Mouse (Mus musculus) hindbrain, postnatal 0 days (tissue): ENCODE data around the gene Atoh8. TPM values are rescaled to one million over a fixed set of nuclear protein-coding genes. Genes with fewer than 3 reads are reported as not detected.

ENCODE experiments used
- ATAC-seq: fragments of 200-750 bp; cut with Nextera tagmentation; 2 replicates; pipeline ENCODE4 v1.8.0; 2017; ENCODE audit warnings: mild to moderate bottlenecking, moderate TSS enrichment, moderate library complexity
- DNase-seq: peaks from one replicate; pipeline ENCODE4 v3.0.0-alpha.2; 2015; ENCODE audit warnings: low spot score
- H3K27ac ChIP-seq: fragments of 300-500 bp; sonication (generic); 2 replicates; pipeline ENCODE4 v1.5.1; 2014; ENCODE audit warnings: mild to moderate bottlenecking
- H3K27me3 ChIP-seq: fragments of 300-500 bp; sonication (generic); 2 replicates; pipeline ENCODE4 v1.6.1; 2014; ENCODE audit warnings: low read length, mixed read lengths; ENCODE audit not compliant: insufficient read depth
- H3K36me3 ChIP-seq: fragments of 300-500 bp; sonication (generic); 2 replicates; pipeline ENCODE4 v1.6.1; 2014; ENCODE audit warnings: low read length, mixed read lengths; ENCODE audit not compliant: insufficient read depth
- H3K4me1 ChIP-seq: fragments of 300-500 bp; sonication (generic); 2 replicates; pipeline ENCODE4 v1.6.1; 2014; ENCODE audit warnings: antibody characterized with exemption, low read length, mixed read lengths; ENCODE audit not compliant: insufficient read depth
- H3K4me2 ChIP-seq: fragments of 300-500 bp; sonication (generic); 2 replicates; pipeline ENCODE4 v1.6.1; 2014; ENCODE audit warnings: low read depth, mild to moderate bottlenecking, low read length, moderate library complexity, mixed read lengths
- H3K4me3 ChIP-seq: fragments of 300-500 bp; sonication (generic); 2 replicates; pipeline ENCODE4 v1.5.1; 2014; ENCODE audit warnings: low read length
- H3K9ac ChIP-seq: fragments of 300-500 bp; sonication (generic); replicated peaks from 2 replicates; pipeline ENCODE4 v1.6.1; 2014; ENCODE audit warnings: mild to moderate bottlenecking, low read length, moderate library complexity, mixed read lengths
- H3K9me3 ChIP-seq: fragments of 300-500 bp; sonication (generic); 2 replicates; pipeline ENCODE4 v1.6.1; 2016; ENCODE audit warnings: low read length, mixed read lengths
- CTCF ChIP-seq: IDR thresholded peaks from 2 replicates; pipeline ENCODE4 v1.5.1; 2016; ENCODE audit warnings: antibody characterized with exemption, control low read depth, low read depth
- WGBS: fragments of 180-500 bp; shearing (Covaris S2); extraction: QIAGEN DNeasy Blood & Tissue Kit; methylation state at CpG from one replicate; pipeline ENCODE4 v1.1.7; 2014; 5-methylcytosine and 5-hydroxymethylcytosine counted together
- polyA plus RNA-seq: library from polyadenylated mRNA; unstranded; fragments of >200 nt; fragmentation: Nextera tagmentation; extraction: Ambion mirVana; gene quantifications from 2 replicates; pipeline ENCODE4 v1.2.1, GENCODE M21; 2015
- total RNA-seq: library from RNA; depleted of rRNA; stranded (reverse); fragments of >200 nt; gene quantifications from 2 replicates; pipeline ENCODE4 v1.2.3, GENCODE M21; 2014

The Atoh8 gene
- total and polyA plus RNA-seq, 2 experiments from 2014 or later: 5.2 to 8.1 TPM

GRCm38 (mm10) chr6:72241133-72241842 lies 5.9 kb upstream of the Atoh8 start:
- Histone ChIP-seq H3K27ac (no peak overlapping the region), H3K9me3 (no peaks in the 10 kb centered on the region), H3K4me1 (0 out of 2 replicates have a peak, but pooled peaks cover 5% of the 10 kb centered on the region), H3K36me3 (no peaks in the 10 kb centered on the region), H3K27me3 (0 out of 2 replicates have a peak, but pooled peaks cover 15% of the 10 kb centered on the region), H3K4me2 (no peak overlapping the region), H3K4me3 (no peak overlapping the region), H3K9ac (no peak overlapping the region)
- ATAC-seq (no peak), DNase-seq (no peak)
- TF ChIP-seq CTCF: no peak
- WGBS: 18% methylated on average over 8 of the region's 8 CpGs

DNA sequence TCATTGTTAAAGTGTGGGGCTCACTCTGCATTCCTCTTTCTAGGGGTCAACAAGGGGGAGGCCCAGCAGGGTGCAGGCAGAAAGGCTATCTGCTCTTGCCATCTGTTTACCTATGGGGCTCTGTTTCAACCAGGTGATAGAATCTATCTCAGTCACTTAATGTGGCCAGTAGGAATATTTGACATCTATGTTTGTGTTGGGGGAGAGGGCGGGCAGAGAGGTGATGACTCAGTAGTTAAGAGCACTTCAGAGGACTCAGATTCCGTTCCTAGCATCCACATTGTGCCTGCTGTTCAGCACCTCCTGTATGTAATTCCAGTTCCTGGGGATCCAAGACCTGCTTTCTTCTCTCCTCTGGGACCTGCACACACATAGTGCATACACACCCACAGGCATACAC lies 4.7 kb upstream of the Atoh8 start:
- ATAC-seq (no peak), DNase-seq (no peak)
- Histone ChIP-seq H3K4me3 (no peak overlapping the region), H3K9me3 (no peaks in the 10 kb centered on the region), H3K4me2 (no peak overlapping the region), H3K27me3 (peaks cover 22% of the 10 kb centered on the region; the same call in 1 of the 2 replicates), H3K36me3 (no peaks in the 10 kb centered on the region), H3K27ac (no peak overlapping the region), H3K4me1 (0 out of 2 replicates have a peak, but pooled peaks cover 12% of the 10 kb centered on the region), H3K9ac (no peak overlapping the region)
- TF ChIP-seq CTCF: no peak
- WGBS: 78% methylated on average over 2 of the region's 2 CpGs

DNA sequence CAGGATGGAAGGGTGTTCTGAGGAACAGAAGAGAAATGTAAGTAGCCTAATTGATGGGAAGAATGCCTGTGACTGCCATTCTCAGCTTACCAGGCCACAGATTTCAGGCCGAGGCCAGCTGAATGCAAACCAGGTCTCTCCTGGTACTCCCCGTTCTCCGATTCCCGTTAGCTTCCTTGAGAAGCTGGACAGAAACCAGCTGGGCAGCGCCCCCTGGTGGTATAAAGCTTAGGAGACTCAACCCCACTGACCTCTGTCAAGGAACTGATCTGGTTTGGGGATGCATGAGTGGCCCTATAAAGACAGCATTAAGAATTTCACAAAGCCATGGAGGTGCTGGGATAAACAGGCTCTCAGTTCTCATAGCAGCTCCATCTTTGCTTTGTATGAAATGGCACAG lies 1.7 kb upstream of the Atoh8 start:
- Histone ChIP-seq H3K27ac (no peak overlapping the region), H3K4me1 (peaks cover 12% of the 10 kb centered on the region; the same call in 1 of the 2 replicates), H3K4me3 (no peak overlapping the region), H3K27me3 (peaks cover 35% of the 10 kb centered on the region; the same call in 1 of the 2 replicates), H3K4me2 (no peak overlapping the region), H3K9me3 (no peaks in the 10 kb centered on the region), H3K9ac (no peak overlapping the region), H3K36me3 (no peaks in the 10 kb centered on the region)
- TF ChIP-seq CTCF: peak; percentile 91
- 0 out of 2 replicates have a peak, but pooled peaks have one; percentile 7 for ATAC-seq
- WGBS: 5% methylated on average over 5 of the region's 5 CpGs
- peak; percentile 94 for DNase-seq

DNA sequence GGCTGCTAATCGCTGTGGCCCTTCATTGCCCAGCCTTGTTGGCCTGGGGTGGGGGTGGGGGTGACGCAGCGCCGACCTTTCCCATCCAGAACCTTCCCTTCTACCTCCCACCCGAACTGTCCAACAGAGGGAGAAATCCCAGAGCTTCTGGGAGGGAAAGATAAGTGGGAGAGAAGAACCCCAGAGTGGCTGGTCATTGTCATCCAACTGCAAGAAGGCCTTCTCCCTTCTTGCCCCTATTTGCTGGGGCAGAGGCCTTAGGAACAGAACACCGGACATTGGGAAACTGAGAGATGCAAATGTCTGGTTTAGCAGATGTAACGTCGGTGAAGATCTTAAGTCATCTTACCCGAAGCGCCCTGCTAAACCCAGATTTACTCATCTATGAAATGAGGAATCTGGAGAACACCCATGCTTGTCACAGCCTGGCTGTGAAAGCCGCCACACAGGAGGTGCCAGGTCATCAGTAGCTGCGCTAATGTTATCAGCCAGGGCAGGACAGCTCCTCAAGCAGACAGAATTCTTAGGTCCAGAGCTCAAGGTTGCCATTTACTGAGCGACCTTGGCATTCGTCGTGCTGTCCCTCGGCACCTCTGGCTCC lies 530 bp upstream of the Atoh8 start:
- Histone ChIP-seq H3K9ac (0 out of 2 replicates have a peak overlapping the region, but pooled peaks have one; percentile 44), H3K36me3 (no peaks in the 10 kb centered on the region), H3K4me3 (peak overlapping the region; percentile 58), H3K4me1 (peaks cover 10% of the 10 kb centered on the region; the same call in 1 of the 2 replicates), H3K9me3 (no peaks in the 10 kb centered on the region), H3K4me2 (peak overlapping the region; percentile 99), H3K27ac (peak overlapping the region; percentile 42; the same call in 1 of the 2 replicates), H3K27me3 (peaks cover 35% of the 10 kb centered on the region; the same call in 1 of the 2 replicates)
- ATAC-seq (no peak), DNase-seq (no peak)
- WGBS: 37% methylated on average over 16 of the region's 16 CpGs
- TF ChIP-seq CTCF: no peak

DNA sequence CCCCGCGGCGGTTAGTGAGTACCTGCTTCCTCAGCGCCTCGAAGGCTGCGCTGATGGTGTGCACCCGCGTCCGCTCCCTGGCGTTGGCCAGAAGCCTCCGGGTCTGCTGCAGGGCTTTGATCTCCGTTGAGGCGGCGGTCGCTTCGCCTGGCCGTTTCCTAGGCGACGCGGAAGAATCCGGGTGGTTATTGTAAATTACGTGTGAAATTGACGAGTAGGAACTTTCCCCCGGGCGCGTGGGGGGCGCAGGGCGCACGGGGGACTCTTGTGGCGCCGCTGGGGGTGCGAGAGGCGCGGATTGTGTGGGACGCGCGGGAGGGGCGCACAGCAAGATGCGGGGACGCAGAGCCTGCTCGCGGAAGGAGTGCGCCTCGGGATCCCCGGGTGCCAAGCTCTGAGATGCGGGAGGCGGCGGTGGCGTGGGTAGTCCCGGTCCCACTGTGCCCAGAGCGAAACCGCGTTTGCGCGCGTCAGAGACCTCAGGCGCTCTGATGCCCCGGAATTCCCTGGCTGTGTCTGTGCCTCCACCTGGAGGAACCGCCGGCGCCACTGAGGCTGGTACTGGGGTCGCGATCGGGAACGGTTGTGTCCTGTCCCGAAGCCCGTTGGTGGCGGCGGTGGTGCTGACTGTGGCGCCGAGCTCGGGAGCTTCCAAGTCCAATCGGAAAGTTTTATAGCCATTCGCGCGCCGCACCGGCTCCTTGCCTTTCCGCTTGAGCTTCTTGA lies 842 bp downstream of the Atoh8 start:
- peak overlapping the region; percentile 99 for H3K4me2 ChIP-seq
- no peak for TF ChIP-seq CTCF
- no peaks in the 10 kb centered on the region for H3K36me3 ChIP-seq
- peaks cover 35% of the 10 kb centered on the region; the same call in 1 of the 2 replicates for H3K27me3 ChIP-seq
- no peaks in the 10 kb centered on the region for H3K9me3 ChIP-seq
- H3K4me3 ChIP-seq: peak overlapping the region; percentile 58
- DNase-seq: peak; percentile 70
- under 1% methylated on average over 75 of the region's 79 CpGs for WGBS
- ATAC-seq: peak; percentile 27; the same call in 1 of the 2 replicates
- H3K4me1 ChIP-seq: peaks cover 10% of the 10 kb centered on the region; the same call in 1 of the 2 replicates
- peak overlapping the region; percentile 42; the same call in 1 of the 2 replicates for H3K27ac ChIP-seq
- peak overlapping the region; percentile 44 for H3K9ac ChIP-seq

DNA sequence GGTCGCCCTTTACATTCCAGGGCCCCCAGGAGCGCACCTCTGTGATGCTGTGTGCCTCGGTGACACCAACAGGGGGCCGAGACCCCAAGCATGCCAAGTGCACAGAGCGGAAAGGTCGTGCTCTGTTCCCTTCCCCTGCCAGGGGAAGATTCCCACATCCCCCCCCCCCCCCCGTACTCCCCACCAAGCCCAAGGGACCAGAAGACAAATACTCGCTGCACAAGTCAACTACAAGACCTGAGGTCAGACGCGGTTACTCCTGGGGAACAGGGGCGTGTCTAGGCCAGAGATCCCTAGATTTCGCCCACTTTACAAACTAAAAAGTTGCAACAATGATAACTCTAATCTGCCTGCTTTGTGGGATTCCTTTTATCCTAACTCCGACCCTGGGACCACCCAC lies 1.4 kb downstream of the Atoh8 start:
- DNase-seq (no peak), ATAC-seq (no peak)
- Histone ChIP-seq H3K27ac (peak overlapping the region; percentile 42; the same call in 1 of the 2 replicates), H3K4me3 (peak overlapping the region; percentile 58), H3K9ac (peak overlapping the region; percentile 44; the same call in 1 of the 2 replicates), H3K9me3 (no peaks in the 10 kb centered on the region), H3K36me3 (no peaks in the 10 kb centered on the region), H3K4me2 (peak overlapping the region; percentile 99), H3K27me3 (peaks cover 33% of the 10 kb centered on the region; the same call in 1 of the 2 replicates), H3K4me1 (peaks cover 10% of the 10 kb centered on the region; the same call in 1 of the 2 replicates)
- whole genome bisulfite sequencing: 3% methylated on average over 8 of the region's 13 CpGs
- no peak for TF ChIP-seq CTCF
